Mouse (Mus musculus) liver, embryonic 11.5 days (tissue): Measurements from ENCODE around the gene Neu2. TPM values are rescaled to one million over a fixed set of nuclear protein-coding genes. Genes with fewer than 3 reads are reported as not detected.
A peak's percentile ranks its signal among the peaks of the same experiment; 100 is the strongest.
"Not testable (repeated sequence)": the region's sequence is repeated elsewhere in the genome, so short reads cannot be mapped to it uniquely, and the experiment has no call there.

Experiments used
- ATAC-seq: fragments of 200-750 bp; cut with Nextera tagmentation; replicated peaks from 2 replicates; pipeline ENCODE4 v1.8.0; 2017; ENCODE audit warnings: moderate number of reproducible peaks, mild to moderate bottlenecking, moderate TSS enrichment, moderate library complexity; ENCODE audit not compliant: low FRiP score
- DNase-seq: peaks from one replicate; pipeline ENCODE4 v3.0.0-alpha.2; 2017; ENCODE audit warnings: low spot score
- H3K27ac ChIP-seq: fragments of 300-500 bp; sonication (generic); 2 replicates; pipeline ENCODE4 v1.5.1; 2014; ENCODE audit warnings: mild to moderate bottlenecking, low read depth, low read length, control low read depth
- H3K27me3 ChIP-seq: fragments of 300-500 bp; sonication (generic); replicated peaks from 2 replicates; pipeline ENCODE4 v1.6.1; 2014; ENCODE audit warnings: low read length, mixed read lengths; ENCODE audit not compliant: control insufficient read depth, insufficient read depth
- H3K36me3 ChIP-seq: fragments of 300-500 bp; sonication (generic); 2 replicates; pipeline ENCODE4 v1.6.1; 2014; ENCODE audit warnings: mild to moderate bottlenecking, low read length, moderate library complexity, mixed read lengths; ENCODE audit not compliant: control insufficient read depth, insufficient read depth
- H3K4me1 ChIP-seq: fragments of 300-500 bp; sonication (generic); replicated peaks from 2 replicates; pipeline ENCODE4 v1.6.1; 2014; ENCODE audit warnings: low read length, mixed read lengths; ENCODE audit not compliant: control insufficient read depth, insufficient read depth
- H3K4me2 ChIP-seq: fragments of 300-500 bp; sonication (generic); 2 replicates; pipeline ENCODE4 v1.6.1; 2014; ENCODE audit warnings: mild to moderate bottlenecking, control low read depth, moderate library complexity
- H3K4me3 ChIP-seq: fragments of 300-500 bp; sonication (generic); 2 replicates; pipeline ENCODE4 v1.5.1; 2014; ENCODE audit warnings: low read depth, low read length, control low read depth
- H3K9ac ChIP-seq: fragments of 300-500 bp; sonication (generic); 2 replicates; pipeline ENCODE4 v1.6.1; 2014; ENCODE audit warnings: low read depth, low read length, control low read depth
- H3K9me3 ChIP-seq: fragments of 300-500 bp; sonication (generic); 2 replicates; pipeline ENCODE4 v1.6.1; 2016; ENCODE audit warnings: low read length, inconsistent platforms, mixed read lengths; ENCODE audit not compliant: control insufficient read depth
- WGBS: fragments of 180-500 bp; shearing (Covaris S2); extraction: QIAGEN DNeasy Blood & Tissue Kit; methylation state at CpG from one replicate; pipeline ENCODE4 v1.1.7; 2014; 5-methylcytosine and 5-hydroxymethylcytosine counted together
- polyA plus RNA-seq: library from polyadenylated mRNA; unstranded; fragments of >200 nt; fragmentation: Nextera tagmentation; extraction: Ambion mirVana; gene quantifications from 2 replicates; pipeline ENCODE4 v1.2.1, GENCODE M21; 2014

Neu2 gene
- 0.16 and 0.60 TPM in 2 replicates for polyA plus RNA-seq

DNA sequence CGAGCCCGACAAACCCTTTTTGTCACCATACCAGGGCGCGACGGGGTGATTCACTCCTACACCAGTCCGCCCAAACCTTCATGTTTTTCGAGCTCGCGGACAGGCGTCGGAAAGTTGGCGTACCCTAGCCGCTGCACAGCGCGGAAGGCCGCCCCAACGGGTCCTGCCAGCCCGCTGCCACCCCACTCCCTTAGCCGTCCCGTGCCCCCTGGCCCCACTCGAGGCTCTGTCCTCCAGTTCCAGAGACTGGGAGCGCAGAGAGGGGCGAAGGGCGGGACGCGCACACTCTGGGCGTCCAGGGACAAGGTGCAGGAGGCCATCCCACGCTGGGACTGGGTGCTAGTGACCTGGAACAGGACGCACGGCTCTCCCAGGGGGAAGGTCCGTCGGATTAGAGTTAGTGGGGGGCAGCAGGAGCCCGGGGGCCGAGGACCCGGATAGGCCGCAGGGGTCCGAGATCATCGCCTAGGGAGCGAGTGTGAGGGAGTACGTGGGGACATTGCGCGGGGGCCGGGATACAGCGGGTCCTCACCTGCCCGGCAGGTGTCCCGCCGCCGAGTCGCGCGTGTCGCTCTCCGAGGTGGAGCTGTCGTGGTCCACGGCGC lies at the start of gene Neu2:
Gene Neu2 (plus strand): TSS at position 329 of the 605 bp plus-strand sequence.
- WGBS = 3% methylated on average over 56 of the region's 56 CpGs
- Histone ChIP-seq H3K27me3 (peaks cover 53% of the 10 kb centered on the region), H3K4me3 (peak within 1 kb of the TSS; percentile 65), H3K36me3 (no peaks in the 10 kb centered on the region), H3K4me2 (peak within 1 kb of the TSS; percentile 96), H3K9me3 (no peaks in the 10 kb centered on the region), H3K9ac (0 out of 2 replicates have a peak within 1 kb of the TSS, but pooled peaks have one; percentile 20), H3K4me1 (no peaks in the 10 kb centered on the region; the same call in 1 of the 2 replicates), H3K27ac (no peak within 1 kb of the TSS)
- DNase-seq (peak; percentile 36), ATAC-seq (no peak)

DNA sequence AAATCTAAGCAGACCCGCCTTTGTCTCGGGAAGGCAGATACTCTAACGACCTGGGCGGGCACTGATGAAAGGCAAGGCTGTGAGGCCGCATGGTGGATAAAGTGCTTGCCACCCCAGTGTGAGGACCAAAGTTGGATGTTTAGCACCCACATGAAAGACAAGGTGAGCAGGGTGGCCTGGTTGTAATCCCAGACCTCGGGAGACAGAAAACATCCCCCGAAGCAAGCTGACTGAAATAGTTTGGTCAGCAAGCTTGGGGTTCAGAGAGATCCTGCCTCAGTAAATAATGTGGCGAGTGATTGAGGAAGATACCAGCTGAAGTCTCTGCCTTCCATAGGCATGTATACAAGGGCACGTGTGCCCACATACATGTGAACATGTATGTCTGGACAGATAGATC lies 42.2 kb upstream of the Neu2 start:
- 73% methylated on average over 9 of the region's 9 CpGs for WGBS
- Histone ChIP-seq H3K4me3 (no peak overlapping the region), H3K9me3 (no peaks in the 10 kb centered on the region), H3K9ac (no peak overlapping the region), H3K4me1 (no peaks in the 10 kb centered on the region), H3K36me3 (no peaks in the 10 kb centered on the region), H3K4me2 (no peak overlapping the region), H3K27me3 (no peaks in the 10 kb centered on the region), H3K27ac (no peak overlapping the region)
- no peak for DNase-seq
- no peak for ATAC-seq

DNA sequence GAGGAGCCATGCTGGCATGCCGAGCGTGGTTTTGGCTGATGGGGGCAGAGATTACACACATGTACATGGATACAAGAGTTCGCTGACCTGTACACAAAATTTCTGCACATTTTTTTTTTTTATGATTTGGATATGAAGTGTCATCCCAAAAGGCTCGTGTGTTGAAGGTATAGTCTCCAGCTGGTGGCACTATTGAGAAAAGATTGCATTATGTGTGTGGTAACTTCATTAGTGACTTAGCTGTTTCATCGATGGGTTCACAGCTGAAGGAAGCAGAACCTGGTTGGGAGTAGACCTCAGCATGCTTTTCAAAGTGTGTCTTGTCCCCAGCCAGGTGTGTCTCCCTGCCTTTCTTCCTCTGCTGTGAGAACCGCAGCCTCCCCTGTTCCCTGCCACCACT lies 41.4 kb upstream of the Neu2 start:
- DNase-seq = no peak
- no peaks in the 10 kb centered on the region for H3K9me3 ChIP-seq

DNA sequence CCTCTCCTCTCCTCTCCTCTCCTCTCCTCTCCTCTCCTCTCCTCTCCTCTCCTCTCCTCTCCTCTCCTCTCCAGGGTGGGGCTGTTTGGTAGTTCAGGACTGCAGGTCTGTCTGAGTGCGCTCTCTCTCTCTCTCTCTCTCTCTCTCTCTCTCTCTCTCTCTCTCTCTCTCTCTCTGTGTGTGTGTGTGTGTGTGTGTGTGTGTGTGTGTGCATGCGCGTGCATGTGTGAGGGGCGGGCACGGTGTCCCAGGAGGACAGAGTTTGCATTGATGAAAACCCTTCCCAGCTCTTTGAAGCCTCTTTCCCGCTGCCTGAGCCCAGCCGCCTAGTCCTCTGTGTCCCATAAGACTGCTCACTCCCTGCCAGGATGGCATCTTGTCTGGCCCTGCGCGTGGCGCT lies 39.7 kb upstream of the Neu2 start, which contains the start of gene Snorc:
Gene Snorc (plus strand): TSS at position 301 of the 400 bp plus-strand sequence.
- not testable (repeated sequence) for H3K4me2 ChIP-seq, H3K36me3 ChIP-seq, ATAC-seq, H3K4me3 ChIP-seq, H3K9ac ChIP-seq, H3K27ac ChIP-seq, DNase-seq, H3K4me1 ChIP-seq, H3K9me3 ChIP-seq
- 62% methylated on average over 9 of the region's 10 CpGs for WGBS
- H3K27me3 ChIP-seq = peaks cover 15% of the 10 kb centered on the region

More for the DNA sequence above, 41.4 kb upstream of the Neu2 start:
- Histone ChIP-seq H3K27ac (no peak overlapping the region), H3K4me1 (no peaks in the 10 kb centered on the region), H3K36me3 (no peaks in the 10 kb centered on the region), H3K9ac (no peak overlapping the region), H3K4me2 (no peak overlapping the region), H3K27me3 (no peaks in the 10 kb centered on the region), H3K4me3 (no peak overlapping the region)
- 59% methylated on average over 6 of the region's 6 CpGs for WGBS
- no peak for ATAC-seq

DNA sequence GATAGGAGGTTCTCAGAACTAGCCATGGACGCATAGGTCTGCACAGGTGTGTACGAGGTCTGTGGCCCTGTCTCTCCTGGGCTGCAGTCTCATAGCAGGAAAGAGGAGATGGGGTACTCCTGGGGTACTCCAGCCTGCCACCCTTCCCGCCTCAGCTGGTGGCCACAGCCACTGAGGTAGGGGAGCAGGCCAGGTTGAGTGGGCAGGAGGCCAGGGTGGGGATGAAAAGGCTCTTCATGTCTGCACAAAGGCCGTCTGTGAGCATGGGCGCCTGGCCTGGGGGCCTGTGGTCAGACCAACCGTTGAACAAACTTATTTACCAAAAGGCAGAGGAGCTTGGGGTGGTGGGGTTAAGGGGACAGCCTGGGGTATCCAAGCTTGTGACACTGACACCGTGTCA lies 37.8 kb upstream of the Neu2 start:
- Histone ChIP-seq H3K4me2 (no peak overlapping the region), H3K36me3 (no peaks in the 10 kb centered on the region), H3K27ac (no peak overlapping the region), H3K4me3 (no peak overlapping the region), H3K27me3 (peaks cover 34% of the 10 kb centered on the region), H3K4me1 (no peaks in the 10 kb centered on the region), H3K9ac (no peak overlapping the region), H3K9me3 (no peaks in the 10 kb centered on the region)
- no peak for DNase-seq
- ATAC-seq = no peak
- WGBS = 74% methylated on average over 7 of the region's 7 CpGs

DNA sequence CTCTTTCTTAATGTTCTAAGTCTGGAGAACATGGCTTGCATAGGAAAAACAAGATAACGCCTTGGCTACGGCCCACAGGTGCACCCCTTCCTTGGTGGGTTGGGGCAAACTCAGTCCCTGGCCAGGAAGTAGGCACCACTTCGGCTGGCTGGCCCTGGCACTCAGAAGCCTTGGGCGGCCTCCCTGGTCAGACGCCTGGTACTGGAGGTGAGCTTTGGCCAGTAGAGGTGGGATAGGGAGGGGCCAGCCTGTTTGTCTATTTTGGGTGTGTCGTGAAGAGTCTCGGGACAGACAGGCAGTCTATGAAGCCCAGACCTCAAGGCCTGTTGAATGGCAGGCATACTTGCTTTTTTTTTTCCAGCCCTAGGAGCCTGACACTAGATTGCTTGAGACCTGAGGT lies 37.1 kb upstream of the Neu2 start:
- Histone ChIP-seq H3K9me3 (no peaks in the 10 kb centered on the region), H3K27me3 (peaks cover 38% of the 10 kb centered on the region), H3K4me3 (no peak overlapping the region), H3K27ac (no peak overlapping the region), H3K9ac (no peak overlapping the region), H3K4me2 (no peak overlapping the region), H3K36me3 (no peaks in the 10 kb centered on the region), H3K4me1 (no peaks in the 10 kb centered on the region)
- ATAC-seq (no peak), DNase-seq (no peak)
- 64% methylated on average over 7 of the region's 7 CpGs for WGBS

DNA sequence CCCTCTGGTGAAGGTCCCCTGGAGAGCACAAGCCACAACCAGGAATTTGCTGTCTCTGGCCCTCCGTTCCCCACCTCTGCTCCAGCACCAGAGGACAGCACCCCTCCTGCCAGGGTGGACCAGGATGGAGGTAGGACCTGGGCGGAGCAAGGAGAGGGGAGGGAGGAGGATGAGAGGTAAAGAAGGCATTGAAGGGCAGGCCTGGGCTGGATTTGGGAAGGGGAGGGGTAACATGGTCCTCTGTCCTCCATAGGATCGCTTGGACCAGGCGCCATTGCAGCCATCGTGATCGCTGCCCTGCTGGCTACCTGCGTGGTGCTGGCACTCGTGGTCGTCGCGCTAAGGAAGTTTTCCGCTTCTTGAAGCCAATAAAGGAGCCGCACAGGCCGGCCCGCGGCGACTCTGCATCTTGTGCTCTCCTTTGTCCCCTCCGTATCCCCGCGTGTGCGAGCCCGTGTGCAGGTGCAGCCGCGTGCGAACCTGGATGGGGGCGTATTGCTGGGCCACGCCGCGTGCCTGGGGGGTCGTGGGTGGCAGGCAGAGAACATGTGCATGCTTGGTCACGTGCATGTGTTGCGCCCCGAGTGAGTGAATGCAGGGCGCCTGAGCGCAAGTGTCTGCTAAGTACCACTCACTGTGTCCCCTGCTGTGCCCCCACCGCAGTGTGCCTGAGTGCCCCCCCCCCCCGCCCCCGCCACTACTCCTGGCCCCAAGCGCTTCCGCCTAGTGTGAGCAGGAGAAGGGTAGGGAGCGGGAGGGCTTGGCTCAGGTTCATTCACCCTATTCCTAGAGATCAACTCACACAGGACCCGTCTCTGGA lies 34.4 kb upstream of the Neu2 start:
- H3K36me3 ChIP-seq = no peaks in the 10 kb centered on the region
- H3K9me3 ChIP-seq = no peaks in the 10 kb centered on the region
- peak overlapping the region; percentile 28; the same call in 1 of the 2 replicates for H3K4me3 ChIP-seq
- no peak overlapping the region for H3K27ac ChIP-seq
- no peaks in the 10 kb centered on the region for H3K4me1 ChIP-seq
- H3K9ac ChIP-seq = no peak overlapping the region
- no peak; the same call in 1 of the 2 replicates for ATAC-seq
- H3K4me2 ChIP-seq = peak overlapping the region; percentile 52
- no peak for DNase-seq
- 6% methylated on average over 42 of the region's 42 CpGs for WGBS
- peaks cover 38% of the 10 kb centered on the region for H3K27me3 ChIP-seq

DNA sequence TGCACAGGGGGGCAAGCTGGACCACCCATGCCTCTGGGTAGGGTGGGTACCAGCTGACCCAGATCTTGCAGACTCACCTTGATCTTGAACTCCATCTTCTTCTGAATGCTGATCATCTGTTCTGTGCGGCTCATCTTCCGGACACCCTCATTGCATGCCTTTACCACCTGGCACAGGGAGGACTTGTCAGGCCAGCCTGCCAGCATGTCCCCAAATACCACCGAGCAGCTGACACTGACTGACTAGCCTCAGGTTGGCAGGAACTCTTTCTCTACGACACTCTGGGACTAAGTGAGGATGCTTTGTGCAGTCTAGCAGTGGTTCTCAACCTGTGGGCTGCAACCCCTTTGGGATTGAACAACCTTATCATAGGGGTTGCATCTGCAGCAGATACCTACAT lies 27.1 kb upstream of the Neu2 start:
- H3K9me3 ChIP-seq = no peaks in the 10 kb centered on the region
- no peak overlapping the region for H3K9ac ChIP-seq
- no peak for DNase-seq
- 81% methylated on average over 4 of the region's 4 CpGs for WGBS
- no peak for ATAC-seq
- H3K4me2 ChIP-seq = no peak overlapping the region
- H3K27me3 ChIP-seq = no peaks in the 10 kb centered on the region
- no peaks in the 10 kb centered on the region for H3K36me3 ChIP-seq
- H3K4me1 ChIP-seq = no peaks in the 10 kb centered on the region
- no peak overlapping the region for H3K27ac ChIP-seq
- no peak overlapping the region for H3K4me3 ChIP-seq
